Mouse (Mus musculus): Measurements from ENCODE around the gene Clock. TPM values are rescaled to one million over a fixed set of nuclear protein-coding genes. Genes with fewer than 3 reads are reported as not detected.

Gene Clock
- total RNA-seq, 2 experiments from 2014 or later = 18.9 to 20.6 TPM

DNA sequence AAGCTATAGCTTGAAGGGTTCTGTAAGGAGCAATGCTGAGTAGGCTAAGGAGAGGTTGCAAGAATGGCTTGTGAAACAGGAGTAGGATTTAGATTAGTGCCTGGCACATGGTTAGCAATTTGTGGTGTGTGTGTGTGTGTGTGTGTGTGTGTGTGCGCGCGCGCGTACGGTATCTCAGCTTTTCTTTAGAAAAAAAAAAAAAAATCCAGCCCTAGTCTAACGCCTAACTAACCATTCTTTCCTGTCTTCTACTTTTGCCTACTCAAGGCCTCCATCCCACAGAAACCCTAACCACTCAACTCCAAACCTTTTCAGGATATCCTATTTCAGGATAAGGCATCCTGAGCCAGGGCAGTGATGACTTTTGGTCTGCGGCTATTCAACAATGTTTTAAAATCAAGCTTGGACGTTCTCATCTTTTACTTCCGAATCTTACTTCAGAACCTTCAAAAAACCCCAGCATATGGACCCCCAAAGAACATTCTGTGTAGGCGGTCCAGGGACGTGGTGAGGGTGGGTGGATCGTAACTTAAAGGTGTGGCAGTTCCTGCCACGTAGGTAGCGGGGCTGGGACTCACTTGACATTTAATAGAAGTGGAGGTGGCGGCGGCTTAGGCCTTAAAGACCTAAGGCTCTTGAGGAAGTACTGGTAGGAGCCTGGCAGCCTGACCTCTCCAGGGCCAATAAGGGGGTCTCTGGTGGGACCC lies 121.4 kb downstream of the Clock start:
- no peak; the same call in 1 of the 2 replicates for ATAC-seq (ENCODE audit: poor library complexity, severe bottlenecking)

DNA sequence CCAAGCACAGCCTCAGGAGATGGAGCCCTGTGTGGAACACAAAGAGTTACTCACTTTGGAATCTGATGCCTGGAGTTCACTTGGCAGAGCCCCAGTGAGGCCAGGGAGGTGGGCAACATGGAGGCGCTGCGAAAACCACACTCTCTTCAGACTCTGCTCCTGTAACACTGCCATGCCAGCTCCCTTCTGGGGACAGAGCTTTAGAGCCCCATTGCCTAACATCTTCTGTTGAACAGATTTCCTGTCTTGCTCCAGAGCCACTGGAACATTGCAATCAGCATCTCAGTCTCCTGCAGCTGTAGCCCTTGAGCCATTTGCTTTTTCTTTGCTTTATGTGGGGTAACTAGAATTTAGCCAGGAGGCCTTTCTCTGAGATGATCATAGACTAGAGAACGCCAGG lies 122.3 kb downstream of the Clock start:
- peak; percentile 35 for ATAC-seq (ENCODE audit: poor library complexity, severe bottlenecking)

DNA sequence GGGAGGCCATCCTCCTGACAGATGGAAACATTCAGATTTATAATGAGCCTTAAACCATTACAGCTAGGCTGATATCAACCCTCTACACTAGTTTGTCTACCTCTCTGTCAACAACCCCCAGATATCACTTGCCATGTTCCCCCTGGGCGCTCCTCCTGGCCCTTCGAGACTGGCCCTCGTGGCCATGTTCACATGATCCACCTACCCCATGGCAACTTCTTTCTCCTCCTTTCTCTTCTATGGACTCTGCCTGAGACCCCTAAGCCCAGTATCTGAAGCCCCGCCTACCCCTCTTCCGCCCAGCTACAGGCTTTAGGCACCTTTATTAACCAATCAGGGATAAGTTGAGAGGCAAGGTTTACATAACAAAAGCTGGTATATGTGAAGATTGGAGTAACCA lies 124.8 kb downstream of the Clock start:
- no peak for ATAC-seq (ENCODE audit: poor library complexity, severe bottlenecking)

DNA sequence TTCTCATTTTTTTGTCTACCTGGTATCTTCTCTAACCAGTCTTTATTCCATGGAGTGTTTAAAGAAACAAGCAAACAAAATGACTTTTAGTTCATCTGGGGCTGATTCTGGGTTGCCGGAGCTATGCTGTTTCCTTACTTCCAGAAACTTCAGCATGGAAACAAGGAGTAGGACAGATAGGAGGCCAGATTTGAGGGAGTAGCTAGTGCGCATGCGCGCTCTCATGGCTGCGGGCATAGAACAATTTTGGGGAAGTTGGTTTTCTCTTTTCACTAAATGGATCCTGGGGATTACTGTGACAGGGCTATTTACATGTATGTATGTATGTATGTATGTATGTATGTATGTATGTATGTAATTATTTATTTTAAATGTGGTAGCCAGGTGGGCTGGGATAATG lies 125.4 kb downstream of the Clock start:
- ATAC-seq (ENCODE audit: poor library complexity, severe bottlenecking) = no peak

DNA sequence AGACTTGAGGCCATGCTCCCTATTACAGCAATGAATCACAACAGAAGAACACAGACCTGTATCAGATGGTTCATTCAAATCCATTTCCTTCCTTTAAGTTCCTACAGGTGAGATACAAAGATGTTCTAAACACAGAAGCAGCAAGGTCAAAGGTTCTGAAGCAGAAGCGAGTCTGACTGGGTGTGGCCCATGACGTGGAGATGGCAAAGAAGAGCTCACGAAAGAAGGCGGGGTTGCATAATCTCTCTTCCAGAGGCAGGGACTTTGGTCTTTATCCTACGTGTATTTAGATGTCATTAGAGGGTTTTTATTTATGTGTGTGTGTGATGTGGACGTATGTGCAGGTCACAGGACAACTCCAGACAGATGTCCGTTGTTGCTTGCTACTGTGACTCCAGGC lies 126.9 kb downstream of the Clock start:
- ATAC-seq (ENCODE audit: poor library complexity, severe bottlenecking) = peak; percentile 41; the same call in 1 of the 2 replicates

DNA sequence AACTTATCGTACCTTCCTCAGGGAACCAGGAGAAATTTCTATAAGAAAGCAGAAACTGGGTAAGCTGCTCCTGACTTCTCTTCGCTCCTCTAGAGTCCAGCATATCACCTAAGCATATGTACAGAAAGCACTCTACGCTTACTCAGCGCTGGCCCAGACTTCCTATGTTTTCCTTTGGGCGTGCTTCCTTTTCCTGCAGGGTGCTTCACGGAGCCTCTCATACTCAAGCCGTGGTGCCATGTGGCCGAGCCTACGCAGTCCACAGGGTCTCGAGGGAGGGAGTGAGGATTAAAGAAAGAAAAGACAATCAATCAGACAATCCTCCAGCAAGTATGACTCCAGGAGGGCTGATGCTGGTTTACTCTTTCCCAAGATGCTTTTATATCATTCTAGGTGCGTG lies 127.8 kb downstream of the Clock start:
- ATAC-seq (ENCODE audit: poor library complexity, severe bottlenecking) = no peak

DNA sequence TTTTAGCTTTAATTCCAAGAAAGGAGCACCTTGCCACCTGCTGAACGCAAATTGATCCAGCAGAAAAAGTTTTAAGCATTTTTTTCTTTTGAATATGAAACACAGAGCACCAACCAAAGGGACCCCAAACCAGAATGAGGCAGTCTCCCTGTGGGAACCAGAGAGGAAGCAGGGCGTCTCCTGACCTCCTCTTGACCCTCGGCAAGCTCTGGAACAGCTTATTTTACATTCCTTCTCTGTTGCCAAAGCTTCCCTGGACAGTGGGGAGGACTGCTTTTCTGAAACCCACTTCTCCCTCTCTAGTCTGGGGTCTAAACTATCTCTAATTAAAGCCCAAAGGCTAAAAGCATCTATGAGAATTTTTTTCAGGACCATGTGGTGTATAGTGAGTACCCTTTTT lies 128.2 kb downstream of the Clock start:
- ATAC-seq (ENCODE audit: poor library complexity, severe bottlenecking) = no peak

DNA sequence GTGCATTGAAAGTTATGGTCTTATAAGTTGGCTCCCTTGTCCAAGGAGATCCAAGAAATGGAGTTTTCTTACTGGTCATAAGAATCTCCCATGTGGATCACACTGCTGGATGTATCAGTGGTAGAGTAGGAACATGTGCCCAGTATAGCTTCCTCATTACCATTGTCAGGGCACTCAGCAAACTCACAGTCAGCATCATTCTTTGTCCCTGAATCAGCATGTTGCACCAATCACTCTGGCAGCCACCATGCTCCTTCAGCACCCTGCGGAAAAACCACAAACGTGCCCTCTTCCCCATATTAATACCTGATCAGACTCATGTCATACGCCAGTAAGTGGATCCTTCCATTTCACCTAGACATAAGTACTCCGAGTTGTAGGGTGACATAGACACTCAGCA lies 129.5 kb downstream of the Clock start:
- no peak for ATAC-seq (ENCODE audit: poor library complexity, severe bottlenecking)

DNA sequence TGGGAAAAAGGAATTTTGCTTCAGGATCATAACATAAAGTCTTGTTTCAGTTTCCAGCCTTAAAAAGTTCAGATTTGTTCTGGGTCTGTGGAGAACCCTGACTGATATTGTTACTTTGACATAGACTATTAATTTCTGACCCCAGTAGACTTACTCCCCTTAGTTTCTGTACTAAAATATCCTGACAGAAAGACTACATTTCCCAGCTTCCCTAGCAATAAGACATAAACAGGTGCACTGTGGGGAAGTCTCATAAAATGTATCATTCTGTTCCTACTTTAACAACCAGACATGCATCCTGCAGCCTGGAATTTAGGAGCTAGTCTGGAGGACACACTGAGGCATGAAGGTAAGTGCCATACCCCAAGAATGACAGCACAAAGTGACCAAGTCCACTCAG lies 133.6 kb downstream of the Clock start:
- ATAC-seq (ENCODE audit: poor library complexity, severe bottlenecking) = no peak

DNA sequence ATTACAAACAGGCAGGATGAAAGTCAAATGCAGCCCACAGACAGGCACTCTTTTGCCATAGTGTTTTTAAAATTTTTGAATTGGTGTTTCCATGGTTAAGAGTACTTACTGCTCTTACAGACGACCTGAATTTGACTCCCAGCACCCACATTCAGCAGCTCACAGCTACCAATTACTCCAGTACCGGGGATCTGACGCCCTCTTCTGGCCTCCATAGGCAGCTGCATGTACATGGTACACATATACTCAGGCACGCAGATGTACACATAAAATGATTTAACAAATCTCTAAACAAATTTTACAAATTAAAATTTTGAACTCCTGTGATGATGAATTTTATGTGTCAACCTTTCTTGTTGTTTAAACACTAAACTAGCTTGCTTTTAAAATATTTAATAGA lies 134.1 kb downstream of the Clock start:
- no peak for ATAC-seq (ENCODE audit: poor library complexity, severe bottlenecking)

DNA sequence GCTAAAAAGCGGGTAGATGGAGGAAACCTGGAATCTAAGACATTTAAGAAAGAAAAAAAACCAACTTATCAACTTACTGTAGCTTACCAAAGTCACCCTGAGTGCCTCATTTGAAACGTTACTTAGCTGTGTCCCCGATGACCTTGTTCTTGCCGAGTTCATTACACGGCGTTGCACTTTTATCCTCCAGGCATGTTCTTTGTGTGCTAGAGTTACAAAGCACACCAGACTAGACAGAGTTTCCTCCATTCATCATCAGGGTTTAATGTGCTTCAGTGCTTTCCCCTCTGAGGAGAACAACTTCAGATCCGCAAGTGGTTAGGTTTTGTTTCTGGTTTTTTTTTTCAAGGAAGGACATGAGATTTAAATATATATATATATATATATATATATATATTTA lies 139.8 kb downstream of the Clock start:
- no peak for ATAC-seq (ENCODE audit: poor library complexity, severe bottlenecking)

DNA sequence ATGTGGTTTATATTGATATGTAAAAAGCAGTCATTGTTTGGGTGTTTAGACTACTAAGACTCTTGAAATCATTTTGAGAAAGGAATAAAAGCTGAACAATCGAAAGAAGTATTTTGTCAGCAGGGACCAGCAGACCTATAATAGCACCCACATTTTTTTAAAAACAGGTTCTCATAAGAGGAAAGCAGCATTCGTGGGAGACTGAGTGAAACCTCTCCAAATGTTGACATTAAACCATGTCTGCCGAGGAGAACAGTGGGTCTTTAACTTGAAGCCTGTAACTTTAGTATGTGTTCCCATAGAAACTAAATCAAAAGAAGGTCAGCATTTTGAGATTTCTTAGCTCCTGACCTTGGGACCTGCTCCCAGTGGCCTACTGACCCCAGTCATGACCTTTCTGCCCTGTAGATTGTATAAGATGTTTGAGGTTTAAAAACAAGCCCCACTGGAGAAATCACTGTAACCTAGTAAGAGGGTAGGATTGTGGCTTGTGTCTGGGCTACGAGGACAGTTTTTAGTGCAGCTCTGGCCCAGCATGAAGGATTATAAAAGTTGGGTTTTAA lies 140.7 kb downstream of the Clock start:
- no peak for ATAC-seq (ENCODE audit: poor library complexity, severe bottlenecking)

DNA sequence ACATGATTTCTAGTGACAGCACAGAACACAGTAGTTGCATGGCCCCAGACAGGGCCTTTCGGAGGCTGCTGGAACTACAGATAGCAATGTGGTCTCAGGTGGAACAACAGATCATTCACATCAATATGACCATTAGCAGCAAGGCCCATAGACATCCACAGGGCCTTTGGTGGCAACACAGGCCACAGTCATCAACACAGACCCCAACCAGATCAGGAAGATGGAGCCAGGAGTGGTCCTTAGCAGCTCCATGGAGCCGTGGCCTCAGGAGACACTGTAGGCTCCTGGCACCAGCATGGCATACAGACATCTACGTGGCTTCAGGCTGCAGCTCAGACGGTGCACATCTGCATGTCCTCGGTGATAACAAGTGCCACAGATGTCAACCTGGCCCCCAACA lies 141.7 kb downstream of the Clock start:
- no peak for ATAC-seq (ENCODE audit: poor library complexity, severe bottlenecking)

DNA sequence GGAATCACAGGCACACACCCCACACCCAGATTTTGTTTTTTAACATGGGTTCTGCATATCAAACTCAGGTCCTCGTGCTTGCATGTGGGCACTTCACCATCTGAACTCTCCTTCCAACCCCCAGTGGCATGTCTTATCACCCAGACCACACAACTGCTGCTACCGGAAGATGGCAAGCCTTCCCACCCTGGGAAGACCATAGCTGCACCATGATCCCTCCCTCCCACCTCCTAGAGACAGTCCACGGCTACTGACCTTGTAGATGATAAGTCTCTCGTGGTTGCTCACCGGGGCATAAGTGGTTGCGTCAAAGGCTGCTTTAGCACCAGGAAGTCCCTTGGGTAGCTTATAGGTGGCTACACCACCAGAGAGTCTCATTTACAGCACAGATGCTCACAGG lies 143.1 kb downstream of the Clock start:
- ATAC-seq (ENCODE audit: poor library complexity, severe bottlenecking) = no peak

DNA sequence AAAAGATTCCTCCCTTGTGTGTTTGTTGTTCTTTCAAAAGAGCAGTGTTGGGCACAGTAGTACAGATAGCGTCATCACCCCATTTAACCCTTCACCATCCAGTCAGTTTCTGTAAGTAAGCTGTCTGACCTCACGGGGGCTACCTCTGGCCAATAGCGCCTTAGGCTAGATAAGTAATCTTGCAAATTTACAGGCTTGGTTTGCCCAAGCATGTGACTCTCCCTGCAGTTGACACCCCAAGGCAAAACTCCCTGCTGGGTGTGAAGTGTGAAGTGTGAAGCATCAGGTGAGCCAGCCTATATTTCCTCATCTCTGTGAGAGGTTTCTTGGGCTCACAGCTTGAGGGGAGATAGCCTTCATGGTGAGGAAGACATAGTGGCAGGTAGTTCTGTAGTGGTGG lies 144.5 kb downstream of the Clock start:
- no peak for ATAC-seq (ENCODE audit: poor library complexity, severe bottlenecking)

Other genes with a start within 250 kb of the Clock start
- gene Srd5a3, start 164.5 kb downstream of the Clock start, total RNA-seq (2015) = 83.1 and 104 TPM in 2 replicates
- 45.7 and 59.7 TPM in 2 replicates for gene Srd5a3, start 164.5 kb downstream of the Clock start, total RNA-seq (2017)
- gene Tmem165, start 120.9 kb downstream of the Clock start, total RNA-seq (2015) = 122 and 135 TPM in 2 replicates
- 101 and 102 TPM in 2 replicates for gene Tmem165, start 120.9 kb downstream of the Clock start, total RNA-seq (2017)
- gene Pdcl2, start 26.4 kb upstream of the Clock start, total RNA-seq (2015) = not detected in 2 replicates
- gene Pdcl2, start 26.4 kb upstream of the Clock start, total RNA-seq (2017) = not detected in 2 replicates
- gene Nmu, start 59.0 kb upstream of the Clock start, total RNA-seq (2015) = not detected in 2 replicates
- gene Nmu, start 59.0 kb upstream of the Clock start, total RNA-seq (2017) = not detected in 2 replicates
- not detected in 2 replicates for gene Gm7271, start 179.2 kb upstream of the Clock start, total RNA-seq (2015)
- not detected in 2 replicates for gene Gm7271, start 179.2 kb upstream of the Clock start, total RNA-seq (2017)
- gene Exoc1, start 224.5 kb upstream of the Clock start, total RNA-seq (2015) = 54.5 and 68.7 TPM in 2 replicates
- 64.4 and 85.9 TPM in 2 replicates for gene Exoc1, start 224.5 kb upstream of the Clock start, total RNA-seq (2017)

All from megakaryocyte, adult 5-6 weeks (primary cell).